Mouse (Mus musculus): ENCODE measurements around the gene Tob1. TPM values are rescaled to one million over a fixed set of nuclear protein-coding genes. Genes with fewer than 3 reads are reported as not detected.
A peak's percentile ranks its signal among the peaks of the same experiment; 100 is the strongest.

The Tob1 gene
- polyA plus RNA-seq, 1 experiment = 33.8 TPM

DNA sequence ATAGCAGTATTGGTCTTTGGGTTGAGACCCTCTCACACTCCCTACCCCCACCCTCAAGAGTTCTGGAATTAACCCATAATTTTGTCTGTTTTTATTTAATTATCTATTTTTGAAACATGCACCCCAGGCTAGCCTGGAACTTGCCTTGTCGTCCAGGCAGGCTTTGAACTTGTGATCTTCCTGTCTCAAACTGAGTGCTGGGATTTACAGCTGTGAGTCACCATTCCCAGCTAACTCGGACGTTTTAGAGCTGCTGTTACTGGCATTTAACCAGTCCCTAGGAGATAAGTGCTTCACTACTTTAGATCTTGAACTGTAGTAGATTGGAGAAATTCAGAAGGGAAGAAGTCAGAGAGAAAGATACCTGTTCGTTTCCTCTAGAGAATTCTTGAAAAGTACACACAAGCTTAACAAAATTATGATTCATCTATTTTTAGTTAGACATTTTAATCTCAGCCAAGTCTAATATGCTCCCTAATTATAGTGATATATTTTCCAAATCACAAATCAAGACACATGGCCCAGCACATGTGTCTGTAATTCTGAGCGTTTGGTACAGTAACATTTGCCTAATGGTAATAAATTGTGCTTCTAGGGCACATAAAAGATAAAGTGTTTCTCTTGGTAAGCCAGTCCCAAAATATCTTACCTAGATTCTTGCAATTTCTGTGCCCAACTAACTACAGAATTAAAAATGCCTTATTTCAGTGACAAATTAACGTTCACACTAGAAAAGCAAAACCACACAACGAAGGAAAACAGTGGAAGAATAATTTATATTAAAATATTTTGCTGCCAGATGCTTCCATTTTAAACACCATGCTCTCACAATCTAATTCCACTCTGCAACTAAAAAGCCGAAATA, 2.2 kb upstream of the Tob1 start:
- no peak for TF ChIP-seq CTCF (IDR thresholded peaks at IDR 0.05; ENCODE audit: extremely low read depth, insufficient read depth, low read length)
- no peak for TF ChIP-seq POLR2A (IDR thresholded peaks at IDR 0.05; ENCODE audit: extremely low read depth, insufficient read depth, low read length)
- Histone ChIP-seq H3K27ac (ENCODE audit: insufficient read depth, low read length) (no peak overlapping the region), H3K4me3 (ENCODE audit: insufficient read depth, low read length) (no peak overlapping the region; the same call in 1 of the 2 replicates)

GRCm38 (mm10) chr11:94209695-94210131, 1.5 kb upstream of the Tob1 start:
- peaks cover 10% of the 10 kb centered on the region for H3K4me1 ChIP-seq (ENCODE audit: control insufficient read depth, insufficient read depth, low read length)
- TF ChIP-seq POLR2A (IDR thresholded peaks at IDR 0.05; ENCODE audit: extremely low read depth, insufficient read depth, low read length) (no peak), CTCF (IDR thresholded peaks at IDR 0.05; ENCODE audit: extremely low read depth, insufficient read depth, low read length) (no peak)
- peak overlapping the region; percentile 97 for H3K27ac ChIP-seq (ENCODE audit: insufficient read depth, low read length)
- peak overlapping the region; percentile 42 for H3K4me3 ChIP-seq (ENCODE audit: insufficient read depth, low read length)

More for the DNA sequence above, 2.2 kb upstream of the Tob1 start:
- peaks cover 10% of the 10 kb centered on the region for H3K4me1 ChIP-seq (ENCODE audit: control insufficient read depth, insufficient read depth, low read length)

- Histone ChIP-seq H3K4me3 (ENCODE audit: insufficient read depth, low read length) (peak overlapping the region; percentile 42), H3K27ac (ENCODE audit: insufficient read depth, low read length) (peak overlapping the region; percentile 97), H3K4me1 (ENCODE audit: control insufficient read depth, insufficient read depth, low read length) (peaks cover 11% of the 10 kb centered on the region)
- TF ChIP-seq POLR2A (IDR thresholded peaks at IDR 0.05; ENCODE audit: extremely low read depth, insufficient read depth, low read length) = peak; percentile 85
- TF ChIP-seq CTCF (IDR thresholded peaks at IDR 0.05; ENCODE audit: extremely low read depth, insufficient read depth, low read length) = no peak
Observed at GRCm38 (mm10) chr11:94210191-94211086, 815 bp upstream of the Tob1 start.

DNA sequence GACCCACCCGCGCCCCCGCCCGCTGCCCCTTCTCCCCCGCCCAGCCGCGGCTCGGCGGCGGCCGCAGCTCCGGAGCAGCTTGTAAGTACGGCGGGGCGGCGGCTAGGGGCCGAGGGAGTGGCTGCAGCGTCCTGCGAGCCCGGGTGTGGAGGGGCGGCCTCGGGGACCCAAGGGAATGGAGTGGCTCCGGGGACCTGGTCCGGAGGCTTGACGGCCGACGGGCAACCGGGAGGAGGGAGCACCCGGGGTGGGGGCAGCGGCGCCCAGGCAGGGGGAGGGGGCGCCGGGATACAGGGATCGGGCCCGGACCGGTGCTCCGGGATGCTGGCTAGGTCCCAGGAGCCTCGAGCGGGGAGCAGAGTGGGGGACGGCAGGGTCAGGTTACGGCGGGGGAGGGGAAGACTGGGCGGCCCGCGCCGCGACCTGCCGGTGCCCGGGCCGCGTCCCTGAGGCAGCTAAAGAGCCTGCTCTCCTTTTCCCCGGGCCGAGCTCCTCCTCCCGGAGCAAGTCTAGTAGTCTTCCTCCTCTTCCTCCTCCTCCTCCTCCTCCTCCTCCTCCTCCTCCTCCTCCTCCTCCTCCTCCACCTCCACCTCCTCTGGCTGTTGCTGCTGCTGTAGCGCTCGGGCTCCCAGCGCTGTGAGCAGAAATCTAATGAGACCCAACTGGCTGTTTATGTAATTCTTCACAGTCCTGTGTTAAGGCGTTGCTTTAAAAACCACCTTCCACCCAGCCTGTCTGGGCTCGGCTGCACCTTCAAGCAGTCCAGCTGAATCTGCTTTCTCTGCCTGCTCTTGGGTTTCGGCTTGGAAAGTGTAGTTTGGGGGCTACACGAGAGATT, 616 bp downstream of the Tob1 start:
- Histone ChIP-seq H3K27ac (ENCODE audit: insufficient read depth, low read length) (peak overlapping the region; percentile 74), H3K4me3 (ENCODE audit: insufficient read depth, low read length) (peak overlapping the region; percentile 51), H3K4me1 (ENCODE audit: control insufficient read depth, insufficient read depth, low read length) (peaks cover 8% of the 10 kb centered on the region)
- peak; percentile 43; the same call in 1 of the 2 replicates for TF ChIP-seq POLR2A (IDR thresholded peaks at IDR 0.05; ENCODE audit: extremely low read depth, insufficient read depth, low read length)
- TF ChIP-seq CTCF (IDR thresholded peaks at IDR 0.05; ENCODE audit: extremely low read depth, insufficient read depth, low read length) = no peak

DNA sequence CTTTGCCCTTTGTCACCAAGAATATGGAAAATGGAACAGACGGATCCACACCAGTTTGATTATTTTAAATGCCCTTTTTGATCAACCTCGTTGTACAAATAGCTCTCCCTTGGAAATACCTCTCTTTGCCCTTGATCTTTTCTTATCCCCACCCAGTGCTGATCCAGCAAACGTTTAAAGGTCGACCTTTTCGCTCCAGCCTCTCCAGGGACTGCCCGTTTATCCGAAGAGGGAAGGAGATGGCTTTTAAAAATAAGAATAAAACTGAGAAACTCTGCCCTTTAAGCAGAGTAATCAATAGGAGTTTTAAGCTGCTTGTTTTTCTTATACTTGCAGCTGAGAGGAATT, 1.2 kb downstream of the Tob1 start:
- Histone ChIP-seq H3K27ac (ENCODE audit: insufficient read depth, low read length) (peak overlapping the region; percentile 13), H3K4me3 (ENCODE audit: insufficient read depth, low read length) (peak overlapping the region; percentile 51), H3K4me1 (ENCODE audit: control insufficient read depth, insufficient read depth, low read length) (peaks cover 8% of the 10 kb centered on the region)
- TF ChIP-seq CTCF (IDR thresholded peaks at IDR 0.05; ENCODE audit: extremely low read depth, insufficient read depth, low read length) (no peak), POLR2A (IDR thresholded peaks at IDR 0.05; ENCODE audit: extremely low read depth, insufficient read depth, low read length) (no peak)

GRCm38 (mm10) chr11:94212997-94213396, 1.7 kb downstream of the Tob1 start:
- TF ChIP-seq POLR2A (IDR thresholded peaks at IDR 0.05; ENCODE audit: extremely low read depth, insufficient read depth, low read length) = no peak
- TF ChIP-seq CTCF (IDR thresholded peaks at IDR 0.05; ENCODE audit: extremely low read depth, insufficient read depth, low read length) = no peak
- Histone ChIP-seq H3K4me1 (ENCODE audit: control insufficient read depth, insufficient read depth, low read length) (peaks cover 8% of the 10 kb centered on the region), H3K4me3 (ENCODE audit: insufficient read depth, low read length) (peak overlapping the region; percentile 51; the same call in 1 of the 2 replicates), H3K27ac (ENCODE audit: insufficient read depth, low read length) (no peak overlapping the region)

GRCm38 (mm10) chr11:94213735-94214594, 2.7 kb downstream of the Tob1 start:
- peaks cover 6% of the 10 kb centered on the region for H3K4me1 ChIP-seq (ENCODE audit: control insufficient read depth, insufficient read depth, low read length)
- peak overlapping the region; percentile 36; the same call in 1 of the 2 replicates for H3K27ac ChIP-seq (ENCODE audit: insufficient read depth, low read length)
- peak overlapping the region; percentile 44 for H3K4me3 ChIP-seq (ENCODE audit: insufficient read depth, low read length)
- TF ChIP-seq CTCF (IDR thresholded peaks at IDR 0.05; ENCODE audit: extremely low read depth, insufficient read depth, low read length) (no peak), POLR2A (IDR thresholded peaks at IDR 0.05; ENCODE audit: extremely low read depth, insufficient read depth, low read length) (peak; percentile 20; the same call in 1 of the 2 replicates)

DNA sequence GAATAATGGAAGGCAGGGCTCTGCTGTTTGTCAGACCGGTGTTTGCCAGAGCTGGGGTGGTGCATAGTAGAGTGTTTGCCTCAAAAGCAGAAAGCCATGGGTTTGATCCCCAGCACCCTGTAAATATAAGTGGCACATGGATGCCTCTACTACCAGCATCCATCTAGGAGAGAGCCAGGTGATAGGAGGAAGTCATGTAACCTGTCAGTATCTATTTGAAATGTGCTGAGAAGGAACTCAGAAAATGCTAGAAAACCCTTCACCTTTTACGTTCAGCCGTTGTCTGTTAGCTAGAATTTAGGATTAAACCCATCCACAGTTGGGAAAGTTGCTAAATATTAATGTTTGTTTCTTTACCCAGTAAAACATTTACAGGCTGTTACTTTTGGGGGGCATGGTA, 4.3 kb downstream of the Tob1 start:
- no peak overlapping the region for H3K27ac ChIP-seq (ENCODE audit: insufficient read depth, low read length)
- H3K4me1 ChIP-seq (ENCODE audit: control insufficient read depth, insufficient read depth, low read length) = peaks cover 6% of the 10 kb centered on the region
- TF ChIP-seq POLR2A (IDR thresholded peaks at IDR 0.05; ENCODE audit: extremely low read depth, insufficient read depth, low read length) = no peak
- TF ChIP-seq CTCF (IDR thresholded peaks at IDR 0.05; ENCODE audit: extremely low read depth, insufficient read depth, low read length) = no peak
- no peak overlapping the region for H3K4me3 ChIP-seq (ENCODE audit: insufficient read depth, low read length)

Measured in cortical plate, adult 2 months (tissue).